Mouse (Mus musculus) neural tube, postnatal 0 days (tissue): ENCODE data around the gene Cldn22. TPM values are rescaled to one million over a fixed set of nuclear protein-coding genes. Genes with fewer than 3 reads are reported as not detected.

Experiments
- polyA plus RNA-seq: library from polyadenylated mRNA; unstranded; fragments of >200 nt; fragmentation: Nextera tagmentation; extraction: Ambion mirVana; gene quantifications from 2 replicates; pipeline ENCODE4 v1.2.1, GENCODE M21; 2015

The Cldn22 gene
- polyA plus RNA-seq = not detected in 2 replicates

GRCm38 (mm10) chr8:47824182-47824581 is at the start of gene Cldn22:
Gene Cldn22 (plus strand): TSS chr8:47824482.

DNA sequence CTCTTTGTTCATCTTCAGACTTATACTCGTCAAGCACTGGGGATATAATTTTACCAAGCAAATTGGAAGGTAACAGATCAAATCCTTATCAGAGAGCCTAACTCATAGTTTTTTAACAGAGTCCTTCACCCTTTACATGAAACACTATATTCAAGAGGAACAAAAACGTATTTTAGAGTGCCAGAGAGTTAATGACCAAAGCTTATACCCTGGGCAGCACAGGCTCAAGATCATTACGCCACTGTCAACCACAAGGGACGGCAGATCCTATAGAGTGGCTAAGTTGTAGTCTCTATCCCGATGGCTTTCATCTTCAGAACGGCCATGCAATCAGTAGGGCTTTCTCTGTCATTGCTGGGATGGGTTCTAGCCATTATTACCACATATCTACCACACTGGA is 2.4 kb upstream of the Cldn22 start, which contains the start of gene Cldn24:
Gene Cldn24 (plus strand): TSS at position 301 of the 400 bp plus-strand sequence.

Other genes with a start within 250 kb of the Cldn22 start
- gene Ing2, start 148.9 kb upstream of the Cldn22 start, polyA plus RNA-seq = 8.3 and 8.4 TPM in 2 replicates
- 15.0 and 16.8 TPM in 2 replicates for gene Cdkn2aip, start 110.5 kb upstream of the Cldn22 start, polyA plus RNA-seq
- gene Cldn24, start 2.3 kb upstream of the Cldn22 start, polyA plus RNA-seq = not detected in 2 replicates
- gene Wwc2, start 166.4 kb downstream of the Cldn22 start, polyA plus RNA-seq = 6.7 and 6.8 TPM in 2 replicates